In genomic region chr16:4419546-4420297, GRCm38 (mm10) we compare ENCODE assay signal across 7 mouse cellular contexts. TPM values are rescaled to one million over a fixed set of nuclear protein-coding genes. Genes with fewer than 3 reads are reported as not detected.
A peak's percentile ranks its signal among the peaks of the same experiment; 100 is the strongest.
DNase-seq lines count a peak whose midpoint lies in the region; ATAC-seq and TF ChIP-seq lines count a peak whose summit lies in the region.

No protein-coding gene starts in this region.

- no peak overlapping the region for H3K27ac ChIP-seq in ES-E14 (ENCODE audit: insufficient read depth, low read depth, low read length, poor library complexity, severe bottlenecking)
- H3K27ac ChIP-seq in embryonic facial prominence, embryonic 12.5 days = peak overlapping the region; percentile 57
- H3K27ac ChIP-seq in heart, embryonic 16.5 days (ENCODE audit: low read length) = peak overlapping the region; percentile 79

- H3K4me2 ChIP-seq in embryonic facial prominence, embryonic 12.5 days (replicated peaks) = peak overlapping the region; percentile 98
- peak overlapping the region; percentile 99 for H3K4me2 ChIP-seq in heart, embryonic 16.5 days (ENCODE audit: low read depth, low read length)

- in situ Hi-C loops in ES-E14 (cut with MboI; ENCODE audit: low sequenced_read_pairs in 2 of 2, unreplicated experiment in 2 of 2) = no loop called here

- WGBS in embryonic facial prominence, embryonic 12.5 days = under 1% methylated on average over 85 of the region's 85 CpGs
- WGBS in heart, embryonic 16.5 days = under 1% methylated on average over 75 of the region's 85 CpGs

- peak overlapping the region; percentile 66 for H3K9ac ChIP-seq in ES-E14 (ENCODE audit: insufficient read depth, low read depth, low read length, poor library complexity, severe bottlenecking)
- H3K9ac ChIP-seq in embryonic facial prominence, embryonic 12.5 days = peak overlapping the region; percentile 69
- H3K9ac ChIP-seq in heart, embryonic 16.5 days (ENCODE audit: low read length) = peak overlapping the region; percentile 88

- H3K4me3 ChIP-seq in ES-E14 (ENCODE audit: insufficient read depth in 1 of 2, low read depth in 1 of 2, low read length in 2 of 2, poor library complexity in 1 of 2, severe bottlenecking in 1 of 2) = peak overlapping the region; percentile 82 to 90
- H3K4me3 ChIP-seq in embryonic facial prominence, embryonic 12.5 days = peak overlapping the region; percentile 76
- peak overlapping the region; percentile 87 for H3K4me3 ChIP-seq in heart, embryonic 16.5 days (ENCODE audit: low read length)

- no peaks in the 10 kb centered on the region for H3K9me3 ChIP-seq in ES-E14 (ENCODE audit: control insufficient read depth, insufficient read depth, low read depth, low read length)
- H3K9me3 ChIP-seq in embryonic facial prominence, embryonic 12.5 days = no peaks in the 10 kb centered on the region
- no peaks in the 10 kb centered on the region for H3K9me3 ChIP-seq in heart, embryonic 16.5 days (replicated peaks; ENCODE audit: control insufficient read depth, low read length)

- H3K36me3 ChIP-seq in ES-E14 (ENCODE audit: control insufficient read depth, insufficient read depth, low read length, poor library complexity, severe bottlenecking) = no peaks in the 10 kb centered on the region; the same call in 1 of the 2 replicates
- H3K36me3 ChIP-seq in embryonic facial prominence, embryonic 12.5 days = no peaks in the 10 kb centered on the region
- H3K36me3 ChIP-seq in heart, embryonic 16.5 days (ENCODE audit: control insufficient read depth, insufficient read depth) = no peaks in the 10 kb centered on the region

- peaks cover 21% of the 10 kb centered on the region for H3K27me3 ChIP-seq in embryonic facial prominence, embryonic 12.5 days
- H3K27me3 ChIP-seq in heart, embryonic 16.5 days (ENCODE audit: control insufficient read depth, insufficient read depth, low read length) = peaks cover 14% of the 10 kb centered on the region

- peaks cover 0 to 2% of the 10 kb centered on the region in 2 experiments; a peak in 1 of 4 replicates for H3K4me1 ChIP-seq in ES-E14 (ENCODE audit: control insufficient read depth in 2 of 2, insufficient read depth in 2 of 2, low read length in 2 of 2, poor library complexity in 1 of 2)
- peaks cover 11% of the 10 kb centered on the region; the same call in 1 of the 2 replicates for H3K4me1 ChIP-seq in embryonic facial prominence, embryonic 12.5 days
- H3K4me1 ChIP-seq in heart, embryonic 16.5 days (ENCODE audit: control insufficient read depth, insufficient read depth, low read length) = peaks cover 14% of the 10 kb centered on the region

- peak; percentile 88 for ATAC-seq in embryonic facial prominence, embryonic 12.5 days (ENCODE audit: insufficient number of reproducible peaks, insufficient read depth, low FRiP score, low TSS enrichment)
- ATAC-seq in heart, embryonic 16.5 days (replicated peaks; ENCODE audit: extremely low read depth, insufficient read depth, low FRiP score) = peak; percentile 59

- peak; percentile 39 for DNase-seq in ES-E14 (ENCODE audit: low read depth, low spot score)
- peak; percentile 70 for DNase-seq in adrenal gland, postnatal 10 days
- DNase-seq in layer of hippocampus, adult 9-11 months = peak; percentile 33
- DNase-seq in lung, postnatal 36 days = peak; percentile 56
- peak; percentile 33 to 35 for DNase-seq in right cerebral cortex, postnatal 36 days (ENCODE audit: low spot score in 2 of 2)

TF ChIP-seq in ES-E14, 5 proteins besides CTCF, POLR2A, EP300 and RAD21:
- TF ChIP-seq ZC3H11A (IDR thresholded peaks at IDR 0.05; ENCODE audit: borderline replicate concordance, low read depth, low read length) (no peak), ZNF384 (IDR thresholded peaks at IDR 0.05; ENCODE audit: low read depth, low read length) (no peak), MAFK (IDR thresholded peaks at IDR 0.05; ENCODE audit: insufficient read depth, low read depth, low read length) (no peak), HCFC1 (IDR thresholded peaks at IDR 0.05; ENCODE audit: borderline replicate concordance, insufficient read depth, low read length) (no peak), CHD2 (IDR thresholded peaks at IDR 0.05; ENCODE audit: low read depth, low read length) (no peak)

RNA-seq across cellular contexts. Expression of gene Adcy9, which starts 0.6 kb away (rescaled TPM):
- total RNA-seq in ES-E14 (2012; rRNA removed) = 5.2 and 8.4 TPM in 2 replicates
- 10 to 100 TPM; 31.4 to 36.2 TPM for total RNA-seq in adrenal gland, postnatal 10 days (2021)
- polyA plus RNA-seq in embryonic facial prominence, embryonic 12.5 days (2016; fragmentation: Nextera tagmentation; extraction: Ambion mirVana) = 1.5 and 2.2 TPM in 2 replicates
- polyA plus RNA-seq in heart, embryonic 16.5 days (2015; fragmentation: Nextera tagmentation; extraction: Ambion mirVana) = 1.1 and 1.6 TPM in 2 replicates
